Mouse (Mus musculus) forebrain, postnatal 0 days (tissue): ENCODE results near the gene Ankfn1. TPM values are rescaled to one million over a fixed set of nuclear protein-coding genes. Genes with fewer than 3 reads are reported as not detected.

Experiments
- ATAC-seq: fragments of 200-750 bp; cut with Nextera tagmentation; 2 replicates; pipeline ENCODE4 v1.8.0; 2017; ENCODE audit warnings: mild to moderate bottlenecking, moderate library complexity
- DNase-seq: peaks from one replicate; pipeline ENCODE4 v3.0.0-alpha.2; 2015
- H3K27ac ChIP-seq: fragments of 300-500 bp; sonication (generic); 2 replicates; pipeline ENCODE4 v1.5.1; 2014; ENCODE audit warnings: low read depth, mild to moderate bottlenecking, antibody characterized with exemption, low read length, moderate library complexity, mixed read lengths
- H3K27me3 ChIP-seq: fragments of 300-500 bp; sonication (generic); 2 replicates; pipeline ENCODE4 v1.6.1; 2014; ENCODE audit warnings: mild to moderate bottlenecking, low read length, mixed read lengths; ENCODE audit not compliant: insufficient read depth
- H3K36me3 ChIP-seq: fragments of 300-500 bp; sonication (generic); 2 replicates; pipeline ENCODE4 v1.6.1; 2014; ENCODE audit warnings: mild to moderate bottlenecking, moderate library complexity; ENCODE audit not compliant: insufficient read depth
- H3K4me1 ChIP-seq: fragments of 300-500 bp; sonication (generic); 2 replicates; pipeline ENCODE4 v1.6.1; 2014; ENCODE audit warnings: antibody characterized with exemption; ENCODE audit not compliant: insufficient read depth
- H3K4me2 ChIP-seq: fragments of 300-500 bp; sonication (generic); 2 replicates; pipeline ENCODE4 v1.6.1; 2014; ENCODE audit warnings: low read depth, mild to moderate bottlenecking, moderate library complexity
- H3K4me3 ChIP-seq: fragments of 300-500 bp; sonication (generic); 2 replicates; pipeline ENCODE4 v1.5.1; 2014; ENCODE audit warnings: low read depth, low read length, mixed read lengths
- H3K9ac ChIP-seq: fragments of 300-500 bp; sonication (generic); 2 replicates; pipeline ENCODE4 v1.6.1; 2014; ENCODE audit warnings: mild to moderate bottlenecking
- H3K9me3 ChIP-seq: fragments of 300-500 bp; sonication (generic); 2 replicates; pipeline ENCODE4 v1.6.1; 2016; ENCODE audit warnings: low read length
- CTCF ChIP-seq: sonication (generic); IDR thresholded peaks from 2 replicates; pipeline ENCODE4 v1.5.1; 2016; ENCODE audit warnings: antibody characterized with exemption, control low read depth, low read depth
- WGBS: fragments of 180-500 bp; shearing (Covaris S2); extraction: QIAGEN DNeasy Blood & Tissue Kit; methylation state at CpG from one replicate; pipeline ENCODE4 v1.1.7; 2014; 5-methylcytosine and 5-hydroxymethylcytosine counted together
- polyA plus RNA-seq: library from polyadenylated mRNA; unstranded; fragments of >200 nt; fragmentation: Nextera tagmentation; extraction: Ambion mirVana; gene quantifications from 2 replicates; pipeline ENCODE4 v1.2.1, GENCODE M21; 2015
- total RNA-seq: library from RNA; depleted of rRNA; stranded (reverse); fragments of >200 nt; gene quantifications from 2 replicates; pipeline ENCODE4 v1.2.3, GENCODE M21; 2014

Ankfn1 gene
- total and polyA plus RNA-seq, 2 experiments from 2014 or later, result 3.9 to 22.5 TPM

DNA sequence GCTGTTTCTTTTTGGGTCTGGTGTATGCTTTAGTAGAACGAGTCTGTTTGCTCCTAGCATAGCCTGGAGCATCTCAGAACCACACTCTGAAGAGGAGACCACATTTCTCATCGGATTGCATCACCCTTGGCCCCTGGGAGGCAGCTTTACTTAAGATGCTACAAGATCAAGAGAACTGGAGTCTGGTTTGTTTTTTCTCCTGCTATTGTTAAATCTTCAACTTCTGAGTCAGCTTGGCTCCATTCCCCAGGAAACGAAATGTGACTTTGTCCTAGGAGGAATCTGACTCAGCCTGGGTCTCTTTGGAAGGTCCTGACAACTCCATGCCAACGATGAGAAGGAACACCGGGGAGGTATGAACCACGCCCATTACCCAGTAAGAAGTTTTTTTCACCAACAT is 197.6 kb downstream of the Ankfn1 start:
- Histone ChIP-seq H3K27ac (no peak overlapping the region), H3K4me1 (no peaks in the 10 kb centered on the region), H3K9me3 (no peaks in the 10 kb centered on the region), H3K27me3 (no peaks in the 10 kb centered on the region), H3K36me3 (no peaks in the 10 kb centered on the region), H3K9ac (no peak overlapping the region), H3K4me2 (no peak overlapping the region), H3K4me3 (no peak overlapping the region)
- ATAC-seq (no peak), DNase-seq (no peak)
- no peak for TF ChIP-seq CTCF
- 86% methylated on average over 6 of the region's 6 CpGs for WGBS

- H3K4me1 ChIP-seq, result no peaks in the 10 kb centered on the region
- TF ChIP-seq CTCF, result no peak
- no peak for ATAC-seq
Measured at GRCm38 (mm10) chr11:89579111-89579510, 198.3 kb downstream of the Ankfn1 start.

GRCm38 (mm10) chr11:89574269-89574838 is 203.1 kb downstream of the Ankfn1 start:
- Histone ChIP-seq H3K4me2 (no peak overlapping the region), H3K27ac (no peak overlapping the region), H3K9ac (no peak overlapping the region), H3K36me3 (no peaks in the 10 kb centered on the region), H3K9me3 (no peaks in the 10 kb centered on the region), H3K4me1 (no peaks in the 10 kb centered on the region), H3K27me3 (no peaks in the 10 kb centered on the region), H3K4me3 (no peak overlapping the region)
- ATAC-seq (no peak), DNase-seq (no peak)
- no peak for TF ChIP-seq CTCF
- 87% methylated on average over 11 of the region's 11 CpGs for WGBS

More at GRCm38 (mm10) chr11:89579111-89579510, 198.3 kb downstream of the Ankfn1 start:
- H3K4me2 ChIP-seq, result no peak overlapping the region
- H3K4me3 ChIP-seq, result no peak overlapping the region
- no peaks in the 10 kb centered on the region for H3K9me3 ChIP-seq
- H3K9ac ChIP-seq, result no peak overlapping the region
- WGBS, result 32% methylated on average over 4 of the region's 4 CpGs
- H3K36me3 ChIP-seq, result no peaks in the 10 kb centered on the region
- H3K27ac ChIP-seq, result no peak overlapping the region
- no peaks in the 10 kb centered on the region for H3K27me3 ChIP-seq
- DNase-seq, result no peak

GRCm38 (mm10) chr11:89569391-89570145 is 207.9 kb downstream of the Ankfn1 start:
- no peaks in the 10 kb centered on the region for H3K36me3 ChIP-seq
- H3K9me3 ChIP-seq, result no peaks in the 10 kb centered on the region
- H3K4me3 ChIP-seq, result no peak overlapping the region
- H3K27ac ChIP-seq, result no peak overlapping the region
- no peak for TF ChIP-seq CTCF
- H3K9ac ChIP-seq, result no peak overlapping the region
- no peak for ATAC-seq
- H3K27me3 ChIP-seq, result no peaks in the 10 kb centered on the region
- WGBS, result 69% methylated on average over 11 of the region's 11 CpGs
- no peaks in the 10 kb centered on the region for H3K4me1 ChIP-seq
- DNase-seq, result no peak
- no peak overlapping the region for H3K4me2 ChIP-seq

- Histone ChIP-seq H3K4me2 (no peak overlapping the region), H3K27me3 (no peaks in the 10 kb centered on the region), H3K9me3 (no peaks in the 10 kb centered on the region), H3K27ac (no peak overlapping the region), H3K4me3 (no peak overlapping the region), H3K9ac (no peak overlapping the region), H3K4me1 (no peaks in the 10 kb centered on the region), H3K36me3 (no peaks in the 10 kb centered on the region)
- DNase-seq (no peak), ATAC-seq (no peak)
- 94% methylated on average over 4 of the region's 4 CpGs for WGBS
- no peak for TF ChIP-seq CTCF
Measured at GRCm38 (mm10) chr11:89568246-89568645, 209.2 kb downstream of the Ankfn1 start.

DNA sequence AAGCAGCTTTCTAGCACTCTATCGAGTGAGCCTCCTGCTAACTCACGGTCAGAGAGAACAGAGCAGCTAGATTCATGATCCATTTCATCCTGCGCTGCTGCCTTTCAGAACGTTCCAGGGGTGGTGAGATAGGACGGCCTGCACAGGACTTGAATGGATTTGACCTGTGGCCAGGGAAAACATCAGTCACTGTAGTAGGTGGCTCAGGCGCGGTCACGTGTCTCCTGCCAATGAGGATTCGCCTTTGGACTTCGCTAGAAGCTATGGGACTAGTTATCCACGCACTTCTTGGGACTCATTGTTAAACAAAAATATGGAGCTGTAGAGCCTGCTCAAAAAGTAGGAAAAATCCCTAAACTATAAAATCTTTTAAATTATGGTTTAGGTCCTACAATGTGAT is 226.0 kb downstream of the Ankfn1 start:
- ATAC-seq, result no peak
- no peak overlapping the region for H3K4me3 ChIP-seq
- no peak overlapping the region for H3K27ac ChIP-seq
- H3K9me3 ChIP-seq, result no peaks in the 10 kb centered on the region
- H3K9ac ChIP-seq, result no peak overlapping the region
- no peaks in the 10 kb centered on the region for H3K27me3 ChIP-seq
- no peak overlapping the region for H3K4me2 ChIP-seq
- no peak for DNase-seq
- no peak for TF ChIP-seq CTCF
- H3K36me3 ChIP-seq, result no peaks in the 10 kb centered on the region
- H3K4me1 ChIP-seq, result no peaks in the 10 kb centered on the region
- WGBS, result 87% methylated on average over 11 of the region's 11 CpGs

DNA sequence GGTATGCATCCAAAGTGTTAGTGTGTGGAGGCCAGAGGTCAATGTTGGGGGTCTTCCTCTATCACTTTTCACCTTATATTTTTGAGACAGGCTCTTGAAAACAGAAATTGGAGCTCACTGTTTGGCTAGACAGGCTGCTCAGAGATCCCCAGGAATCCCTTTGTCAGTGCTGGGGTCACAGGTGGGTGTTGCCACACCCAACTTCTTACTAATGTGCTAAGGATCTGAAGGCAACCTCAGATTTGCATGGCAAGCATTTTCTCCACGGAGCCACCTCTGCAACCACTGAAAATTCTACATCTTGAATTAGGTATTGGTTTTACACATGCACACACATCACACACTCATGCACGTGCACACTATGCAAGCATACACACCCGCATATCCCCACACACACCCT is 226.5 kb downstream of the Ankfn1 start:
- Histone ChIP-seq H3K9me3 (no peaks in the 10 kb centered on the region), H3K4me3 (no peak overlapping the region), H3K4me1 (no peaks in the 10 kb centered on the region), H3K4me2 (no peak overlapping the region), H3K27ac (no peak overlapping the region), H3K27me3 (no peaks in the 10 kb centered on the region), H3K36me3 (no peaks in the 10 kb centered on the region), H3K9ac (no peak overlapping the region)
- DNase-seq (no peak), ATAC-seq (no peak)
- WGBS, result 91% methylated on average over 3 of the region's 3 CpGs
- no peak for TF ChIP-seq CTCF
